Mouse (Mus musculus) forebrain, embryonic 13.5 days (tissue): ENCODE data around the gene Spns2. TPM values are rescaled to one million over a fixed set of nuclear protein-coding genes. Genes with fewer than 3 reads are reported as not detected.

Source experiments
- ATAC-seq: fragments of 200-750 bp; cut with Nextera tagmentation; 2 replicates; pipeline ENCODE4 v1.8.0; 2017
- H3K27ac ChIP-seq: fragments of 300-500 bp; sonication (generic); 2 replicates; pipeline ENCODE4 v1.5.1; 2015; ENCODE audit warnings: inconsistent platforms, mild to moderate bottlenecking, moderate library complexity
- H3K27me3 ChIP-seq: fragments of 300-500 bp; sonication (generic); 2 replicates; pipeline ENCODE4 v1.6.1; 2015; ENCODE audit warnings: mild to moderate bottlenecking, inconsistent platforms
- H3K36me3 ChIP-seq: fragments of 300-500 bp; sonication (generic); 2 replicates; pipeline ENCODE4 v1.6.1; 2015; ENCODE audit warnings: mild to moderate bottlenecking, inconsistent platforms; ENCODE audit not compliant: poor library complexity, severe bottlenecking
- H3K4me1 ChIP-seq: fragments of 300-500 bp; sonication (generic); 2 replicates; pipeline ENCODE4 v1.6.1; 2015; ENCODE audit warnings: inconsistent platforms
- H3K4me2 ChIP-seq: fragments of 300-500 bp; sonication (generic); 2 replicates; pipeline ENCODE4 v1.6.1; 2015; ENCODE audit warnings: inconsistent platforms, mild to moderate bottlenecking, moderate library complexity
- H3K4me3 ChIP-seq: fragments of 300-500 bp; sonication (generic); 2 replicates; pipeline ENCODE4 v1.5.1; 2015; ENCODE audit warnings: mild to moderate bottlenecking, inconsistent platforms
- H3K9ac ChIP-seq: fragments of 300-500 bp; sonication (generic); 2 replicates; pipeline ENCODE4 v1.6.1; 2015; ENCODE audit warnings: mild to moderate bottlenecking, inconsistent platforms
- H3K9me3 ChIP-seq: fragments of 300-500 bp; sonication (generic); replicated peaks from 2 replicates; pipeline ENCODE4 v1.6.1; 2016; ENCODE audit warnings: inconsistent platforms
- WGBS: fragments of 180-500 bp; shearing (Covaris S2); methylation state at CpG from one replicate; pipeline ENCODE4 v1.1.7; 2015; 5-methylcytosine and 5-hydroxymethylcytosine counted together
- polyA plus RNA-seq: library from polyadenylated mRNA; unstranded; fragments of >200 nt; fragmentation: Nextera tagmentation; extraction: Ambion mirVana; gene quantifications from 2 replicates; pipeline ENCODE4 v1.2.1, GENCODE M21; 2015

Gene Spns2
- polyA plus RNA-seq, 1 experiment from 2014 or later, result 3.6 TPM

DNA sequence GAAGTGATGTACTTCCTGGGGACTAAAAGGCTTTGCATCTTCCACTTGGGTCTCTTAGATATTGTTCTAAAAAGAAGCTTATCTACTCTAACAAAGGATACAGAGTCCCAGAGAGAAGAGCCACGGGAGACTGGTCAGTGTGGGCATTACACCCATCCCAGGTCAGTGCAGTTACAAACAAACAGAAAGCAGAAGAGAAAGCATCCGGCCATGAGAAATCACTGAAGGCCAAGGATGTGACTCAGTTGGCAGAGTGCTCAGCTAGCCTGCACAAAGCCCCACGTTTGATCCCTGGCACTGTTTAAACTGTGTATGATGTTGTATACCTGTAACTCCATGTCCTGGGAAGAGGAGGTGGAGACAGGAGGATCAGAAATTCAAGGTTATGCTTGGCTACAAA is 30.2 kb upstream of the Spns2 start:
- Histone ChIP-seq H3K4me3 (no peak overlapping the region), H3K36me3 (no peaks in the 10 kb centered on the region), H3K9me3 (no peaks in the 10 kb centered on the region), H3K27ac (no peak overlapping the region), H3K9ac (no peak overlapping the region), H3K4me1 (peaks cover 8% of the 10 kb centered on the region), H3K4me2 (no peak overlapping the region), H3K27me3 (no peaks in the 10 kb centered on the region)
- 73% methylated on average over 3 of the region's 3 CpGs for WGBS
- no peak for ATAC-seq

DNA sequence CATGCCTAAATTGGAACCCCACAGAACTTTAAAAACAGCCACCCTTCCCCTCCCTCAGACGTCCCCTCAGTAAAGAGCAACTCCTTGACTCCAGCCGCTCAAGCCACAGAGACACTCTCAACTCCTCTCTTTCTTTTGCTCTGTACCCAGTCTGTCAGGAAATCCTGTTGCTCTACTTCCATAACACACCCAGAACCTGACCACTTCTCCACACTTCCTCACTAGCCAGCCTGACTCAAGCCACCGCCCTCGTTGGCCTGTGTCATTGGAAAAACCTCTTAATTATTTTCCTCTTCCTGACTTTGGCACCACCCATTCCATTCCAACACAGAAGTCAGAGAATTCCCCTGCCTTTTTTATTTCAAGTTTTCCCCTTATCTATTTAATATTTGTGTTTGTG is 29.5 kb upstream of the Spns2 start:
- Histone ChIP-seq H3K4me2 (no peak overlapping the region), H3K4me1 (peaks cover 12% of the 10 kb centered on the region), H3K9ac (no peak overlapping the region), H3K4me3 (no peak overlapping the region), H3K27me3 (no peaks in the 10 kb centered on the region), H3K27ac (no peak overlapping the region), H3K36me3 (no peaks in the 10 kb centered on the region), H3K9me3 (no peaks in the 10 kb centered on the region)
- 87% methylated on average over 4 of the region's 4 CpGs for WGBS
- no peak for ATAC-seq

DNA sequence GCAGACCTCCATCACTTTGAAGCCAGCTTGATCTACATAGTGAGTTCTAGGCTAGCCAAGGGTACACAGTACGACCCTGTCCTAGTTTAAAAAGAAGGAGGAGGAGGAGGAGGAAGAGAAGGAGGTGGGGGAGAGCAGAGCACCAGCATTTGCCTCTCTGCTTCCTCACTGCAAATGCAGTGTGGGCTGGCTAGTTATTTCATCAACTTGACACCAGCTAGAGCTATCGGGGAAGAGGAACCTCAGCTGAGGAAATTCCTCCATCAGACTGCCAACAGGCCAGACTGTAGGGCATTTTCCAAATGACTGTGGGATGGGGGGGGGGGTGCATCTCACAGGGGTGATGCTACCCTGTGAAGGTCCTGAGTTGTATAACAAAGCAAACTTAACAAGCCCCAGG is 28.7 kb upstream of the Spns2 start:
- no peak for ATAC-seq
- no peak overlapping the region for H3K4me2 ChIP-seq
- no peaks in the 10 kb centered on the region for H3K9me3 ChIP-seq
- no peak overlapping the region for H3K27ac ChIP-seq
- no peak overlapping the region for H3K9ac ChIP-seq
- H3K36me3 ChIP-seq, result no peaks in the 10 kb centered on the region
- 67% methylated on average over 2 of the region's 2 CpGs for WGBS
- H3K27me3 ChIP-seq, result no peaks in the 10 kb centered on the region
- no peak overlapping the region for H3K4me3 ChIP-seq
- peaks cover 12% of the 10 kb centered on the region for H3K4me1 ChIP-seq

DNA sequence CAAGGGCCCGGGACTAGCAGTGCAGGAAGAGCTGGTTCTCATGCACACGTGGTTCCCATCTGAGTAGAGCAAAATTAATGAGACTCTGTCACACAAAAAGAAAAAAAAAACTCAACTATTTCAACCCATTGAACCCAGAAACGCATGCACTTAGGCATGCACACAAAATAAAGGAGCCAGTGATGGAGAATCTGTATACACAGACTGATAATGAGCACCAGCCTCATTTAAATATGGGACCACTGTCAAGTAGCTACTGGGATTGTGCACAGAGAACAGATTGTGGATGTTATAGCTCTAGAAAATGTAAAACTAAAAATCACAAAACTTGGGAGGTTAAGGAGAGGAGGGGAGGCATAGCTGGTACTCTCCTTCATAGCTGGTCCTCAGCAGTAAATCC is 25.3 kb upstream of the Spns2 start:
- H3K9me3 ChIP-seq, result no peaks in the 10 kb centered on the region
- no peak overlapping the region for H3K27ac ChIP-seq
- 32% methylated on average over 3 of the region's 3 CpGs for WGBS
- H3K36me3 ChIP-seq, result no peaks in the 10 kb centered on the region
- H3K9ac ChIP-seq, result no peak overlapping the region
- peak; percentile 59; the same call in 1 of the 2 replicates for ATAC-seq
- no peak overlapping the region for H3K4me3 ChIP-seq
- no peaks in the 10 kb centered on the region for H3K27me3 ChIP-seq
- H3K4me1 ChIP-seq, result peaks cover 8% of the 10 kb centered on the region; the same call in 1 of the 2 replicates
- no peak overlapping the region for H3K4me2 ChIP-seq

DNA sequence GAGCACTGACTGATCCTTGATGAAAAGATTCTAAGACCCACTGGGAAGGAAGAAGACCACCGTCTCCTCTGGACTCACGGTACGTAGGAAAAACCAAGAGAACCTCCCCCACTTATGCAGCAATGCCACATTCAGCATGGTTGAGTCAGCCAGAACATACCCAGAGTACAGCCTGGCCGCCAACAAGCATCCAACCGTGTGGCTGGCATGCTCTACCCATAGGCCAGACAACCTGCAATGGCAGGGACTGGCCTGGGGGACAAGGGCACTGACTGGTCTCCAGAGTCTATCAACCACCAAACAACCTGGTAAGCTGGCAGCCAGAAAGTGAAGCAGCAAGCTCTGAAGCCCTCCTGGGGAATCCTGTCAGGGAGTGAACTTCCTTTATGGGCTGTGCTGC is 18.9 kb upstream of the Spns2 start:
- H3K36me3 ChIP-seq, result no peaks in the 10 kb centered on the region
- ATAC-seq, result no peak
- no peak overlapping the region for H3K4me2 ChIP-seq
- no peaks in the 10 kb centered on the region for H3K9me3 ChIP-seq
- WGBS, result 94% methylated on average over 5 of the region's 5 CpGs
- no peaks in the 10 kb centered on the region for H3K4me1 ChIP-seq
- no peak overlapping the region for H3K4me3 ChIP-seq
- no peaks in the 10 kb centered on the region for H3K27me3 ChIP-seq
- no peak overlapping the region for H3K9ac ChIP-seq
- no peak overlapping the region for H3K27ac ChIP-seq

DNA sequence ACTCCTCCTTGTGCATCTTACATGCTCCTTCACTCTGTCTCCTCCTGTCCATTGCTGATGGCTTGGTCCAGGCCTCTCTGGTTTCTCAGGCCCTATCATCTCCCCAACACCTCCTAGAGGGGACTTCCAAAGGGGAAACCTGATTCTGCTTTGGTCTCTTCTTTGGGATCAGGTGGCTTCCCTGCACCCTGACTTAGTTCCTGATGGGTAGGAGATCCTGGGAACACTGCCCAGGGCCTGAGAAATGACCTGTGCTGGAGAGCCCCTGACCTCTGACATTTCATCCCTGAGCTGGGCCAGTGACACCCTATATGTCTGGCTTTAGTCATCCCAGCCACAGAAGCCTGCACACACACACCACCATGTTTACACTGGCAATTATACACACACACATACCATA is 17.9 kb upstream of the Spns2 start:
- no peak overlapping the region for H3K4me2 ChIP-seq
- ATAC-seq, result no peak
- H3K27me3 ChIP-seq, result no peaks in the 10 kb centered on the region
- H3K27ac ChIP-seq, result no peak overlapping the region
- H3K9ac ChIP-seq, result no peak overlapping the region
- no peaks in the 10 kb centered on the region for H3K36me3 ChIP-seq
- H3K4me3 ChIP-seq, result no peak overlapping the region
- peaks cover 7% of the 10 kb centered on the region; the same call in 1 of the 2 replicates for H3K4me1 ChIP-seq
- H3K9me3 ChIP-seq, result no peaks in the 10 kb centered on the region

DNA sequence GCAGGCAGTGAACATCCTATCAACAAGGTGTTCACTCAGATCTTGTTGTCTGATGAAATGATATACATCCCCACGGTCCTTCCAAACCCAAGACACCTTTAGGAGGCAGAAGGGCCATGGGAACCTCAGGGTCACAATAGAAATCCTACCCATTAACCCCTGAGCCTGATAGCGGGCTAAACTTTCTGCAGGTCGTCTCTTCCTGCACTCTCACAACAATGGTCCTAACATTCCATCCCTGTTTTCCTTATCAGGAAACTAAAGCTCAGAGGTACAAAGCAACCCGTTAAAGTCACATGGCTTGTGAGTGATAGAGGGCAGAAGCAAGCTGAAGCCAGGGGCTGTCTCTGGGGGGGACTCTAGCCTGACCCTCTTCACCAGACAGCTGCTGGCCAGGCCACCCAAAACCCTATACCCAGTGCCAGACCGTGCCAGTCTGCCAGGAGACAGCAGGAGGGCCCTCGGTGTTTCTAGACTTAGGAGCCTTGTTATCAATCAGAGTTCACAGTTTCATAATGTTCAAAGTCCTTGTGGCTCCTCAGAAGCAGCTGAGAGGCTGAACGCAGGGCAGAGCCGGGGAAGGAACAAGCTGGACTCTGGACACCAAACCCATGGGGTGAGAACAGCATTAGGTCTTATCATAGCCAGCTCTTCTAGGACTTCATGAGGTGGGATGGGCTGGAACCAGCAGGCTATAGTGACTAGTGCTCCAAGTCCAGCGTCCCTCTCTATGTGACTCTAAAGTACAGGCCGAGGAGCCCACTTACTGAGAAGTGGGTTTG is 14.5 kb upstream of the Spns2 start:
- 77% methylated on average over 10 of the region's 10 CpGs for WGBS
- Histone ChIP-seq H3K9me3 (no peaks in the 10 kb centered on the region), H3K4me1 (peaks cover 20% of the 10 kb centered on the region), H3K27ac (no peak overlapping the region), H3K4me2 (no peak overlapping the region), H3K9ac (no peak overlapping the region), H3K4me3 (no peak overlapping the region), H3K36me3 (no peaks in the 10 kb centered on the region), H3K27me3 (0 out of 2 replicates have a peak, but pooled peaks cover 5% of the 10 kb centered on the region)
- ATAC-seq, result no peak

DNA sequence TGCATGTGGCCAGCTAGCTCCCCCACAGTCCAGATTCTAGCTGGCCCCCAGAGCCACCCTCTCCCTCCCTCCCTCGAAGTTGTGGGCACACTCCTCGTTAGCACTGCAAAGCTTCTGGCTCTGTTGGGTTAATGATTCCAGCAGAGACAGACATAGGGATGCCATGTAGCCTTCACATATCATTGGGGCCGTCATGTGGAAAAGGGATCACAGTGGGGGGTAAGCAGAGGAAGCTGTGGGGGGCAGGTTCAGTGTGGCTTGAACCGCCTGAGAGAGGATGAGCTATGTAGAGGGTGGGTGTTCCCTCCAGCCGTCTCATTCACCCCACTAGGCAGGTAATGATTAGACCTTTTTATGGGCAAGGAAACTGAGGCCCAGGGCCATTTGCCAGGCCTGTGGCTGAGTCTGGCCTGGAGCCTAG is 13.8 kb upstream of the Spns2 start:
- Histone ChIP-seq H3K27me3 (peaks cover 7% of the 10 kb centered on the region; the same call in 1 of the 2 replicates), H3K36me3 (no peaks in the 10 kb centered on the region), H3K9me3 (no peaks in the 10 kb centered on the region), H3K4me2 (no peak overlapping the region), H3K4me1 (peaks cover 20% of the 10 kb centered on the region), H3K27ac (no peak overlapping the region), H3K9ac (no peak overlapping the region), H3K4me3 (no peak overlapping the region)
- WGBS, result 9% methylated on average over 5 of the region's 5 CpGs
- ATAC-seq, result no peak

DNA sequence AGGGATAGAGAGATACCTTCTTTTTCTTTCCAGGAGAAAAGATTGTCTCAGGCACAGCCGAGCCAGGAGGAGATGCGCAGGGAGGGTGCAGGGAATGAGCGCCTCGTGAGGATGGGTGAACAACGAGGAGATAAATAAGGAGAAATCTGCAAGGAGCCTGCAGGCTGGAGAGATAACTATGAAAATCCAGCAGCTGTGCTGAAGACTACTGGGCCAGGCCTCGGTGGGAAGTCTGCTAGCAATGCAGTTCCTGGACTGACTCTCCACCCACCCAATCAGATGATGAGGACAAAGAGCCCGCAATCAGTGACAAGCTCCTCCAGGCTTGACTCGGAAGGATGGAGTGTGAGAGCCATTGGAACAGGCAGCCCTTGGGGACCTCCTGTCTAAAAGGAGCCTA is 12.5 kb upstream of the Spns2 start:
- Histone ChIP-seq H3K36me3 (no peaks in the 10 kb centered on the region), H3K4me3 (no peak overlapping the region), H3K4me1 (peaks cover 25% of the 10 kb centered on the region), H3K27ac (0 out of 2 replicates have a peak overlapping the region, but pooled peaks have one; percentile 19), H3K27me3 (peaks cover 7% of the 10 kb centered on the region; the same call in 1 of the 2 replicates), H3K9ac (no peak overlapping the region), H3K9me3 (no peaks in the 10 kb centered on the region), H3K4me2 (no peak overlapping the region)
- WGBS, result 24% methylated on average over 8 of the region's 8 CpGs
- ATAC-seq, result 0 out of 2 replicates have a peak, but pooled peaks have one; percentile 21

DNA sequence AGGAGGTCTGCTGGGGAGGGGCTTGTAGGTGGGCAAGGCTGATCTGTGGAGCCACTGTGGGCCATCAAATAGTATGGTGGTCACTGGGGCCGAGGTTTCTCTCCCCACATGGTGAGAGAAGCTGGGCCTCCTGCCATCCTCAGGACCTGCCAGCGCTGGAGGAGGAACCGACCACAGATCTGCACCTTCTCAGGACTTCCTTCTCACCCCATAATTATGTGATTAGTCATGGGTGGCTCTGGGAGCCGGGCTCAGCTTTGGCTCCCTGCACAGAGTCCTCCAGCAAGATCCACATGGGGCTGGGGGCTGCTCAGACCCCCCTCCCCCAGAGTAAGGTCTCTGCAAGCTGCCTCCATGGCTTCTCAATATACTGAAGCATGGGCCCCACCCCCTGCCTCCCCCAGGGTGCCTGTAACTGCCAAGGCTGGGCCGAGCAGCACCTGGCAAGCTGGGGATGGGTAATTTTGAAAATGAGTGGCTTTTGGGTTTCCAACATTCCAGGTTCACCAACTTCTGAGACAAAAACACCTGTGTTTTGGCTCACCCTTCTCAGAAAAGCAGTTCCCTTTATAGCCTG is 11.8 kb upstream of the Spns2 start:
- Histone ChIP-seq H3K4me2 (no peak overlapping the region), H3K27me3 (peaks cover 7% of the 10 kb centered on the region; the same call in 1 of the 2 replicates), H3K4me1 (peaks cover 27% of the 10 kb centered on the region), H3K4me3 (no peak overlapping the region), H3K9ac (no peak overlapping the region), H3K36me3 (no peaks in the 10 kb centered on the region), H3K27ac (no peak overlapping the region), H3K9me3 (no peaks in the 10 kb centered on the region)
- no peak for ATAC-seq
- WGBS, result 26% methylated on average over 5 of the region's 5 CpGs

DNA sequence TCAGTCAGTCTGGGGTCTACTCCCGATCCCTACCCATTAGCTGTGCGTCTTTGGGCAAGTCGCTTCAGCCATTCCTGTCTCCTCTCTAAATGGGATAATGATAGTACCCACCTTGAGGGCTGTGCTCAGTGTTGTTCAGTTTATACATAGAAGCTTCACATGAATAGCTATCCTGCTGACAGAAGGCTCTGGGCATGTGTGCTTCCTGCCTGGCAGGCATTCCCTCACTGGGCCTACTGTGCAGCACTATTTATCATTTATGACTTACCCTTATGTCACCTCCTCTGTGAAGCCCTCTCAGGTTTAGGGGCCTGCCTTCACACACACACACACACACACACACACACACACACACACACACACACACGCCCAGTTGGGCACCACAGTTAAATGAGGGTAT is 10.4 kb upstream of the Spns2 start:
- H3K4me3 ChIP-seq, result no peak overlapping the region
- H3K27me3 ChIP-seq, result peaks cover 7% of the 10 kb centered on the region; the same call in 1 of the 2 replicates
- no peak for ATAC-seq
- no peaks in the 10 kb centered on the region for H3K36me3 ChIP-seq
- no peak overlapping the region for H3K4me2 ChIP-seq
- peaks cover 27% of the 10 kb centered on the region for H3K4me1 ChIP-seq
- WGBS, result 91% methylated on average over 4 of the region's 4 CpGs
- no peaks in the 10 kb centered on the region for H3K9me3 ChIP-seq
- H3K27ac ChIP-seq, result no peak overlapping the region
- H3K9ac ChIP-seq, result no peak overlapping the region

DNA sequence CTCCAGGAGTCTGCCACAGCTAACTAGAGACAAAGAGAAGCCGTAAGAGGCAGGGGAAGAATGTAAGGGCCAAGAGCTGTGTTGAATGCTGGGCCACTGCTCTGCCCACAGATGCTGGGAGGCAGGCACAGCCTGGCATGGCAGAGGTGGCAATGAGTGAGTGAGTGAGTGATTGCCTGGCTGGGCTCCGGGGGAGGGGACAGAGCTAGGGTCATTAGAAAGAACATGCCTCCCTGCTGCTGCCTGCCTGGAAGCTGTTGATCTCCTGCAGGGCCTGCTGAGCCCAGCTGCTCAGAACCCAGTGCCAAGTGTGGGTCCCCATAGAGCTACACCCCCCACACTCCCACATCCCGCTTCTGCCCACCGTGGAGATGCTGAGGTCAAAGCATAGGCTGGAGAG is 7.7 kb upstream of the Spns2 start:
- H3K4me2 ChIP-seq, result no peak overlapping the region
- peaks cover 9% of the 10 kb centered on the region; the same call in 1 of the 2 replicates for H3K27me3 ChIP-seq
- H3K4me1 ChIP-seq, result peaks cover 16% of the 10 kb centered on the region
- WGBS, result 31% methylated on average over 4 of the region's 4 CpGs
- no peaks in the 10 kb centered on the region for H3K9me3 ChIP-seq
- ATAC-seq, result no peak
- no peak overlapping the region for H3K27ac ChIP-seq
- H3K36me3 ChIP-seq, result no peaks in the 10 kb centered on the region
- H3K9ac ChIP-seq, result 0 out of 2 replicates have a peak overlapping the region, but pooled peaks have one; percentile 2
- no peak overlapping the region for H3K4me3 ChIP-seq
